ENCODE assay signal across 8 mouse cellular contexts in the genomic region with DNA sequence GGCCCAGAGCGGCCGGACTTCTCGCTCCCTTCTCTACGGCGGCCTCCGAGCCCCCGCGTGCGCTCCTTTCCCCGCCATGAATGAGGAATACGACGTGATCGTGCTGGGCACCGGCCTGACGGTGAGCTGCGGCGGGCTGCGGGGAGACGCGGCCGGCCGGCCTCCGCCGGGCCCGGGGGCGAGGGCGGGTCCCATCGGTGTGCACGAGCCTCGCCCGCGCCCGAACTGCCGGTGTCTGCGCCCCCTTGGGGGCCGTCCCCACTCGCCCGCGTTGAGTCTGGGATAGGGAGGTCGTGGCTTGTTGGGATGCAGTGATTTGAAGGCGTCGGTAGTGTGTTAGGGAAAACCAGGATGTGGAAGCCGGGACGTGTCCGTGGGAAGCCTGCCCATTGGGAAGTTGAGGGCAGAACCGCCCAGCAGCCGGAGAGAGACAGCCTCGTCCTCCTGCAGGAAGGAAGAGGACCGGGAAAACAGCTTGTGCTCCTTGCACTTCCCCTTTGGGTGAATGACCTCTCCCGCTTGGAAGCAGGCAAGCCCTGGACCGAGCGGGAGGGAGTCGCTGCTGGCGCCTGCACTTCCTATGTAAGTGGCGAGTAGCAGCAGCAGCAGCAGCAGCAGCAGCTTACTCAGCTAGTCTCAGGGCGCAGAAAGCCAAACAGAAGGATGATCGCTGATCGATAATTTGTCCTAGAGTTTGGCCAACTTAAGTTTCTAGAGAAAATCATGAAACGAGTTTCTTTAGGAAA. TPM values are rescaled to one million over a fixed set of nuclear protein-coding genes. Genes with fewer than 3 reads are reported as not detected.
DNase-seq lines count a peak whose midpoint lies in the region; ATAC-seq and TF ChIP-seq lines count a peak whose summit lies in the region.

No protein-coding gene starts in this region.

- H3K27ac ChIP-seq in cerebellum, adult 2 months (ENCODE audit: insufficient read depth, low read length): peak overlapping the region; percentile 72
- peak overlapping the region; percentile 100 for H3K27ac ChIP-seq in lung, embryonic 15.5 days
- H3K27ac ChIP-seq in olfactory bulb, adult 2 months (ENCODE audit: insufficient read depth, low read depth, low read length): peak overlapping the region; percentile 74

- no peaks in the 10 kb centered on the region for H3K9me3 ChIP-seq in lung, embryonic 15.5 days

- no peaks in the 10 kb centered on the region for H3K36me3 ChIP-seq in lung, embryonic 15.5 days

- TF ChIP-seq CTCF in cerebellum, adult 2 months (IDR thresholded peaks at IDR 0.05; ENCODE audit: borderline replicate concordance, insufficient read depth, low read depth, low read length): no peak
- no peak for TF ChIP-seq CTCF in olfactory bulb, adult 2 months (IDR thresholded peaks at IDR 0.05; ENCODE audit: insufficient read depth, low read depth, low read length)

- peak overlapping the region; percentile 71 for H3K4me2 ChIP-seq in lung, embryonic 15.5 days

- no peaks in the 10 kb centered on the region for H3K27me3 ChIP-seq in cerebellum, adult 2 months (ENCODE audit: control insufficient read depth, insufficient read depth, low read length)
- no peaks in the 10 kb centered on the region for H3K27me3 ChIP-seq in lung, embryonic 15.5 days

- H3K4me3 ChIP-seq in cerebellum, adult 2 months (replicated peaks; ENCODE audit: insufficient read depth, low read depth, low read length): peak overlapping the region; percentile 60
- peak overlapping the region; percentile 98 for H3K4me3 ChIP-seq in lung, embryonic 15.5 days
- peak overlapping the region; percentile 99 for H3K4me3 ChIP-seq in olfactory bulb, adult 2 months (ENCODE audit: insufficient read depth, low read depth, low read length)

- DNase-seq in MN1 (ENCODE audit: low spot score): peak; percentile 75
- DNase-seq in cerebellum, adult 2 months: peak; percentile 76 to 79
- DNase-seq in forelimb bud, embryonic 11.5 days (ENCODE audit: low read depth, low spot score): peak; percentile 60
- peak; percentile 84 for DNase-seq in heart, postnatal 4 days
- DNase-seq in layer of hippocampus, adult 8-10 months (ENCODE audit: low spot score in 2 of 2): peak; percentile 50 to 55
- peak; percentile 56 for DNase-seq in thymus, postnatal 14 days

- no peak for TF ChIP-seq POLR2A in cerebellum, adult 2 months (IDR thresholded peaks at IDR 0.05; ENCODE audit: borderline replicate concordance, insufficient read depth, low read length)
- peak; percentile 21; the same call in 1 of the 2 replicates for TF ChIP-seq POLR2A in olfactory bulb, adult 2 months (IDR thresholded peaks at IDR 0.05; ENCODE audit: insufficient read depth, low read depth, low read length)

- peak; percentile 60 for ATAC-seq in lung, embryonic 15.5 days (ENCODE audit: borderline replicate concordance, extremely low read depth, low FRiP score, low TSS enrichment)

- under 1% methylated on average over 58 of the region's 59 CpGs for WGBS in cerebellum, adult 2 months
- under 1% methylated on average over 58 of the region's 59 CpGs for WGBS in lung, embryonic 15.5 days
- under 1% methylated on average over 59 of the region's 59 CpGs for WGBS in olfactory bulb, adult 2 months

- H3K4me1 ChIP-seq in cerebellum, adult 2 months (ENCODE audit: control insufficient read depth, insufficient read depth, low read length): peaks cover 6% of the 10 kb centered on the region; the same call in 1 of the 2 replicates
- H3K4me1 ChIP-seq in lung, embryonic 15.5 days: peaks cover 32% of the 10 kb centered on the region
- peaks cover 5% of the 10 kb centered on the region; the same call in 1 of the 2 replicates for H3K4me1 ChIP-seq in olfactory bulb, adult 2 months (ENCODE audit: control insufficient read depth, insufficient read depth, low read length)

- H3K9ac ChIP-seq in lung, embryonic 15.5 days: peak overlapping the region; percentile 97

RNA-seq across cellular contexts. Expression of a gene that starts 0.5 kb away (rescaled TPM):
- 234 and 245 TPM in 2 replicates for polyA plus RNA-seq in cerebellum, adult 2 months (2012; rRNA removed)
- total RNA-seq in heart, postnatal 4 days (2021): 100 to 1,000 TPM; 314 to 323 TPM
- total RNA-seq in layer of hippocampus, adult 8-10 months (2022): 100 to 1,000 TPM; 300 to 325 (median 314) TPM
- 439 and 440 TPM in 2 replicates for polyA plus RNA-seq in lung, embryonic 15.5 days (2015; fragmentation: Nextera tagmentation; extraction: Ambion mirVana)
- 315 and 527 TPM in 2 replicates for polyA plus RNA-seq in olfactory bulb, adult 2 months (2012; ENCODE audit: insufficient read depth, insufficient read length, low replicate concordance, missing spikeins)

Comparison
In these comparisons a context has a peak if more than half of its experiments do, and no peak if none do; other contexts are left out.
1. Peak in every context shown above with its lines: DNase-seq, ATAC-seq, H3K4me3 ChIP-seq and H3K27ac ChIP-seq.